Mouse (Mus musculus): ENCODE measurements at regions not wholly inside any gene's neighbourhood (a gene's known extent, or its start where the extent isn't known, plus 50 kb on each side); places are given as distances from the start of the nearest gene placed in this dataset.

DNA sequence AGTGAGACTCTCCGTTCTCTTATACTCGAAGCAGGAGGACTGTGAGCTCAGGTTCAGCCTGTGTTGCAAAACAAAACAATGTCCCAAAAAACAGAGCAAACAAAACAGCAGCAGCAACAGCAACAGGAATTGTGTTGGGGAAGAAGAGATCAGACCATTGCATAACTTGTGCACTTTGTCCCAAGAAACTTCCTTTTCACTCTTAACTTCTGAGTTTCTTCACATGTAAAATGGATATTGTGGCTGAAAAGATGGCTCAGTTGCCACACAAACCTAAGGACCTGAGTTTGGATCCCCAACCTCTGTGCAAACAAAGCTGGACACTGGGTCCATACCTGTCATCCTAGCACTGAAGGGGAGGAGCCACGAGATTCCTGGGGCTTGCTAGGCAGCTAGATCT lies 146.1 kb upstream of the Lyplal1 start:
- Histone ChIP-seq H3K36me3 (ENCODE audit: control insufficient read depth, insufficient read depth, low read length) (no peaks in the 10 kb centered on the region), H3K27ac (ENCODE audit: low read depth, low read length) (no peak overlapping the region), H3K27me3 (ENCODE audit: control insufficient read depth, insufficient read depth, low read length) (no peaks in the 10 kb centered on the region), H3K4me2 (ENCODE audit: low read depth) (no peak overlapping the region), H3K9me3 (ENCODE audit: control insufficient read depth, low read length) (no peaks in the 10 kb centered on the region), H3K4me3 (ENCODE audit: low read depth, low read length) (no peak overlapping the region), H3K9ac (ENCODE audit: low read length) (no peak overlapping the region), H3K4me1 (ENCODE audit: control insufficient read depth, insufficient read depth, low read length) (0 out of 2 replicates have a peak, but pooled peaks cover 3% of the 10 kb centered on the region)
- WGBS, result 77% methylated on average over 3 of the region's 3 CpGs
- ATAC-seq (ENCODE audit: insufficient read depth, low FRiP score, low TSS enrichment), result no peak
- no peak for DNase-seq (ENCODE audit: low spot score)

DNA sequence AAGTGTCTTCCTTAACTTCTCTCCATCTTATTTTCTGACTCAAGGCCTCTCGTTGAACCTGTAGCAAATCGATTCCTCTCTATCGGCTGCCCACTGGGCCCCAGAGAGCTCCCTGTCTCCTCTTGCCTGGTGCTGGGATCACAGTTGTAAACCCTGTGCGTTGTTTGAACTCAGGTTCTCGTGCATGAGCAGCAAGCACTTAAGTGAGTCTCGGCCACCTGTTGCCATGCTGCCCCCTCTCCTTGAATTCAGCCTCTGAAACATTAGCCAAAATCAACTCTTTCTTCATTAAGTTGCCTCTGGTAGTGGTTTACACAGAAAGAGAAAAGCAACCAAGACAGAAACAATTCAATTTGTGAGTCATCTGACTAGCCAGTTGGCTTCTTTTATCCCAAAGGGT lies 144.9 kb upstream of the Lyplal1 start:
- no peak for ATAC-seq (ENCODE audit: insufficient read depth, low FRiP score, low TSS enrichment)
- Histone ChIP-seq H3K27ac (ENCODE audit: low read depth, low read length) (no peak overlapping the region), H3K9ac (ENCODE audit: low read length) (no peak overlapping the region), H3K27me3 (ENCODE audit: control insufficient read depth, insufficient read depth, low read length) (no peaks in the 10 kb centered on the region), H3K36me3 (ENCODE audit: control insufficient read depth, insufficient read depth, low read length) (no peaks in the 10 kb centered on the region), H3K9me3 (ENCODE audit: control insufficient read depth, low read length) (no peaks in the 10 kb centered on the region), H3K4me3 (ENCODE audit: low read depth, low read length) (no peak overlapping the region), H3K4me1 (ENCODE audit: control insufficient read depth, insufficient read depth, low read length) (0 out of 2 replicates have a peak, but pooled peaks cover 3% of the 10 kb centered on the region), H3K4me2 (ENCODE audit: low read depth) (no peak overlapping the region)
- no peak for DNase-seq (ENCODE audit: low spot score)
- WGBS, result 70% methylated on average over 6 of the region's 6 CpGs

DNA sequence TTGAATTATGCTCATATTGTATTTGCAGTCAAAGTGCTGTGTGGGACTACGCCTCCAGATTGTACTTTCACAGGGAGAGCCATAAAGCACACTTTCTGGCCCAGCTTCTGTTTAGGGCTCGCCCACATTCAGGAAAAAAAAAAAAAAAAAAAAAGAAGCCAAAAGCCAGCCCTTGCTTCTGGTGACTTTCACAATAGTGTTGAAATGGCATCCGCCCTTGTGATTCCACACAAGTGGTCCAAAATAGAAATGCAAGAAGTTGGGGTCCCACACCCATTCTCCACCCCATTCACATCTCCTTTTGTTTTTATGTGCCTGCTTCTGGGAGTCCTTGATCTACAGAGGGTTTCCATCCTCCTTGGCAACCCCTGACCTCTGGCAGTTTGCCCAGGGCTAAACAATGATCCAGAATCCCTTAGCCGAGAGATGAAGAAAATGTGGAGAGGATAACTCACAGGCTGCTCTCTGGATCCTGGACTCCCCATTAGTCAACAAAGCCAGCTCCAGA lies 144.3 kb upstream of the Lyplal1 start:
- H3K27ac ChIP-seq (ENCODE audit: low read depth, low read length), result no peak overlapping the region
- DNase-seq (ENCODE audit: low spot score) (peak; percentile 63), ATAC-seq (ENCODE audit: insufficient read depth, low FRiP score, low TSS enrichment) (peak; percentile 63)
- WGBS, result 38% methylated on average over 4 of the region's 4 CpGs
- no peaks in the 10 kb centered on the region for H3K27me3 ChIP-seq (ENCODE audit: control insufficient read depth, insufficient read depth, low read length)
- H3K9ac ChIP-seq (ENCODE audit: low read length), result no peak overlapping the region
- 0 out of 2 replicates have a peak, but pooled peaks cover 3% of the 10 kb centered on the region for H3K4me1 ChIP-seq (ENCODE audit: control insufficient read depth, insufficient read depth, low read length)
- no peak overlapping the region for H3K4me3 ChIP-seq (ENCODE audit: low read depth, low read length)
- H3K4me2 ChIP-seq (ENCODE audit: low read depth), result no peak overlapping the region
- no peaks in the 10 kb centered on the region for H3K36me3 ChIP-seq (ENCODE audit: control insufficient read depth, insufficient read depth, low read length)
- H3K9me3 ChIP-seq (ENCODE audit: control insufficient read depth, low read length), result no peaks in the 10 kb centered on the region

DNA sequence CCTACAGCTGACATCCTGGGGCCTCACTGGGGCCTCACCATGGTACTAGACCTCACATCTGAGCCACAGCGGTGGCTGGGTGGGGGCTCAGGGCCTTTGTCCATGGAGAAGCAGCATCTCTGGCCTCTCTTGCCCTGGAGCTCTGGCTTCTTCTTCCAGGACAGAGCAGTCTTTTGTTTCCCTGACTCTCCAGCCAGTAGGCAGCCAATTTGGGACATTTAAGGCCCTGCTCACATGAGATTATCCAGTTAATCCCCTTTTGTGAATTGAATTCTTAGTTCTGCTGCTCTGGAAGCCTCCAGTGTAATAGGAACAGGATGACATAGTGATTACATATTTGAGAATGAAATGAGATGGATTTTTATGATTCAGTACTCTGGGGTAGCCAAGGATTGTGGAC lies 140.5 kb upstream of the Lyplal1 start:
- Histone ChIP-seq H3K36me3 (ENCODE audit: control insufficient read depth, insufficient read depth, low read length) (no peaks in the 10 kb centered on the region), H3K27ac (ENCODE audit: low read depth, low read length) (no peak overlapping the region), H3K27me3 (ENCODE audit: control insufficient read depth, insufficient read depth, low read length) (no peaks in the 10 kb centered on the region), H3K4me3 (ENCODE audit: low read depth, low read length) (no peak overlapping the region), H3K9me3 (ENCODE audit: control insufficient read depth, low read length) (no peaks in the 10 kb centered on the region), H3K4me1 (ENCODE audit: control insufficient read depth, insufficient read depth, low read length) (0 out of 2 replicates have a peak, but pooled peaks cover 3% of the 10 kb centered on the region), H3K9ac (ENCODE audit: low read length) (no peak overlapping the region), H3K4me2 (ENCODE audit: low read depth) (no peak overlapping the region)
- no peak for DNase-seq (ENCODE audit: low spot score)
- 78% methylated on average over 1 of the region's 1 CpGs for WGBS
- ATAC-seq (ENCODE audit: insufficient read depth, low FRiP score, low TSS enrichment), result no peak

DNA sequence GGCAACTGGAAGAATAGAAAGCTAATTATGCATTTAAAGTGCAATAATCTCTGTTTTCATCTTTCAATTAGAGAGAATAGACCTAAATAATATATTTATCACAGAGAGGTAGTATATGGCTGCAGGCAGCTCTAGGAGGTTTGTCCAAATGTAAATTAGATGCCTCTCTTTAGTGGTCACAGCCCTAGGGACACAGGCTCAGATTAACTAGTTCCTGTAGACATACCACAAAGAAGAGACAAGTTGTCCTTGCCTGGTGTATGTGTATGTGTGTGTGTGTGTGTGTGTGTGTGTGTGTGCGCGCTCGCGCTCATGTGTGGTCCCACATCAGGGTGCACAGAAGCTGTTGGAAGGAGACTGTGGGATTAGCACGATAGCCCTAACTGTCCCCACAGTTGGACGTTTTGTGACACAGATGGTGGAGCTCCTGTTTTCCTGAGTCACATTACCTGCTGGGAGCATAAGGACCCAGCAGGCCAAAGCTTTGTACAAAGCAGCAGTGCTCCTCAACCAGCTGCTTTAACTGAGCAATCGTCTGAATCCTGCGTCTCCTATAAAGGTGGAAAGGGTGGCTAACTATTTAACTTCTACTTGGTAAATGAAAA lies 138.5 kb upstream of the Lyplal1 start:
- 68% methylated on average over 8 of the region's 8 CpGs for WGBS
- ATAC-seq (ENCODE audit: insufficient read depth, low FRiP score, low TSS enrichment), result no peak
- no peak overlapping the region for H3K4me3 ChIP-seq (ENCODE audit: low read depth, low read length)

DNA sequence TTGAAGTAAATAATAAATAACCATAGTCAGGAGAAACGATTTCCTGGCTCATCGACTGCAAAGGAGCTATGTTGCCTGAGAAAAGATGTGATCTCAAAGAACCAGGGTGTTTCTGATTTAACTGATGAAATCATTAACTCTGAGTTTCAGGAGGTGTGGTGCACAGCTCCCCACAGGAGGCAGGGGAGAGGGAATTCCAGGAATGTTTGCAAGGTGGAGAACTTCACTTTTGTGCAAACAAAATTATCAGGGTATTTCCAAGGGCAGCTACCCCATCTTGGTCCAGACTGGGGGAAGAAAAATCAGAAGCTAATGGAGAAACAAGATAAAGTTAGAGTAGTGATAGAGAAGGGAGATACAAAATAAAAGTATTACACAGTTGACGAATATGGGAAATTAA lies 137.4 kb upstream of the Lyplal1 start:
- WGBS, result 74% methylated on average over 3 of the region's 3 CpGs
- ATAC-seq (ENCODE audit: insufficient read depth, low FRiP score, low TSS enrichment) (no peak), DNase-seq (ENCODE audit: low spot score) (no peak)
- Histone ChIP-seq H3K4me1 (ENCODE audit: control insufficient read depth, insufficient read depth, low read length) (no peaks in the 10 kb centered on the region), H3K27me3 (ENCODE audit: control insufficient read depth, insufficient read depth, low read length) (no peaks in the 10 kb centered on the region), H3K9me3 (ENCODE audit: control insufficient read depth, low read length) (no peaks in the 10 kb centered on the region), H3K27ac (ENCODE audit: low read depth, low read length) (no peak overlapping the region), H3K9ac (ENCODE audit: low read length) (no peak overlapping the region), H3K36me3 (ENCODE audit: control insufficient read depth, insufficient read depth, low read length) (no peaks in the 10 kb centered on the region), H3K4me2 (ENCODE audit: low read depth) (no peak overlapping the region), H3K4me3 (ENCODE audit: low read depth, low read length) (no peak overlapping the region)

More for the DNA sequence above, 138.5 kb upstream of the Lyplal1 start:
- no peak for DNase-seq (ENCODE audit: low spot score)
- Histone ChIP-seq H3K9me3 (ENCODE audit: control insufficient read depth, low read length) (no peaks in the 10 kb centered on the region), H3K4me2 (ENCODE audit: low read depth) (no peak overlapping the region), H3K36me3 (ENCODE audit: control insufficient read depth, insufficient read depth, low read length) (no peaks in the 10 kb centered on the region), H3K27me3 (ENCODE audit: control insufficient read depth, insufficient read depth, low read length) (no peaks in the 10 kb centered on the region), H3K4me1 (ENCODE audit: control insufficient read depth, insufficient read depth, low read length) (no peaks in the 10 kb centered on the region), H3K27ac (ENCODE audit: low read depth, low read length) (no peak overlapping the region), H3K9ac (ENCODE audit: low read length) (no peak overlapping the region)

DNA sequence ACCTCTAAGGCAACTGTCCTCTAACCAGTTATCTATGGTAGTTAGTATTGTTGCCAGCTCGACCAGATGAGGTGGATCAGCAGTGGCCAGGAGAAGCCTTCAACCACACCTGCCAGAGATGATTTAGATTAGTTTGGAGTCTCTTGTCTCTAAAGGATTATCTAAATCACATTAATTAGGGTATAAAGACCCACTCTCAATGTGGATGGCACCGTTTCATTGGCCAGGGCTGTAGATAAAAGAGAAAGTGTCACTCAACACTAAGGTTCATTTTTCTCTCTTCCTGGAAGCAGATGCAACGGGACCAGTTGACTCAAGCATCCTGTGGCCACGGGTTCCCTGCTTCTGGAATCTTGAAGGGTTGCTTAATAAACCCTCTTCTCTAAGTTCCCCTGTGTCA lies 135.4 kb upstream of the Lyplal1 start:
- Histone ChIP-seq H3K27ac (ENCODE audit: low read depth, low read length) (no peak overlapping the region), H3K27me3 (ENCODE audit: control insufficient read depth, insufficient read depth, low read length) (no peaks in the 10 kb centered on the region), H3K9me3 (ENCODE audit: control insufficient read depth, low read length) (no peaks in the 10 kb centered on the region), H3K4me1 (ENCODE audit: control insufficient read depth, insufficient read depth, low read length) (no peaks in the 10 kb centered on the region), H3K9ac (ENCODE audit: low read length) (no peak overlapping the region), H3K36me3 (ENCODE audit: control insufficient read depth, insufficient read depth, low read length) (no peaks in the 10 kb centered on the region), H3K4me3 (ENCODE audit: low read depth, low read length) (no peak overlapping the region), H3K4me2 (ENCODE audit: low read depth) (no peak overlapping the region)
- ATAC-seq (ENCODE audit: insufficient read depth, low FRiP score, low TSS enrichment), result no peak
- WGBS, result 80% methylated on average over 4 of the region's 4 CpGs
- no peak for DNase-seq (ENCODE audit: low spot score)

DNA sequence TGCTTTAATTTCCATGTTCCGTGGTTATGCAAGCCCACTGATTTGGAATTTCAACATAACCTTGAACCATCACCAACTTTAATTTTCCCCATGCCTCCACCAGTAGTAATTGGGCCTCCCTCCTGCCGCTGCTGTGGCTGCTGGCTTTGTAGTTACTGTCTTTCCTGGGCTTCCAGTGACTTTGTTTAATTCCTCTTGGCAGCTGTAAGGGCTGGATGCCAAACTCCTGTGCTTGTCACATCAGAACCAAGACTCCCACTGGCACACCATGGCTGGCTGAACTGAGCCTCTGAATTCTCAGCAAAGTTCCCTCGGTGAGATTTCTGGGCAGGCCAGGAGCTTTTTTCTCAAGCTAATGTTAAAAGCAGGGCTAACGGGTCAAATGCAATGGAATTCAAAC lies 133.2 kb upstream of the Lyplal1 start:
- no peaks in the 10 kb centered on the region for H3K9me3 ChIP-seq (ENCODE audit: control insufficient read depth, low read length)
- WGBS, result 73% methylated on average over 4 of the region's 4 CpGs
- H3K9ac ChIP-seq (ENCODE audit: low read length), result no peak overlapping the region
- no peak overlapping the region for H3K4me2 ChIP-seq (ENCODE audit: low read depth)
- no peak overlapping the region for H3K4me3 ChIP-seq (ENCODE audit: low read depth, low read length)
- H3K27me3 ChIP-seq (ENCODE audit: control insufficient read depth, insufficient read depth, low read length), result no peaks in the 10 kb centered on the region
- DNase-seq (ENCODE audit: low spot score), result no peak
- H3K27ac ChIP-seq (ENCODE audit: low read depth, low read length), result no peak overlapping the region
- H3K36me3 ChIP-seq (ENCODE audit: control insufficient read depth, insufficient read depth, low read length), result no peaks in the 10 kb centered on the region
- no peaks in the 10 kb centered on the region for H3K4me1 ChIP-seq (ENCODE audit: control insufficient read depth, insufficient read depth, low read length)
- no peak for ATAC-seq (ENCODE audit: insufficient read depth, low FRiP score, low TSS enrichment)

DNA sequence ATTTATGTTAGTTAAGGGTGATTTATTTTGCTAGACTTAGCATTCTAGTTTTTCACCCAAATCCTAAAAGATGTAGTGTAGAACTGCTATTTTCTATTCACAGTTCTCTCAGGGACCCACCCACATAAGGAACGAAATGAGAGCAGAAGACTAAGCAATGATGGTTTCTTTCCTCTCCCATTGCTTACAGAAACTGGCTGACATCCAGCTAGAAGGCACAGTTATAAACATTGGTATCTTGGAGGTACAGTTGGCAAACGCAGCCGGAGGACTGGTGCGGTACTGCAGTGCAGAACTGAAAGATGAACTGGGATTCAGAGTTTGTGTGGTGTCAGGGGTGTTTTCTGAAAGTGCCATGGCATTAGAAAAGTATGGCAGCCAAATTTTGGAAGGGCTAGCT lies 132.1 kb upstream of the Lyplal1 start:
- no peak for DNase-seq (ENCODE audit: low spot score)
- Histone ChIP-seq H3K27ac (ENCODE audit: low read depth, low read length) (no peak overlapping the region), H3K9ac (ENCODE audit: low read length) (no peak overlapping the region), H3K9me3 (ENCODE audit: control insufficient read depth, low read length) (no peaks in the 10 kb centered on the region), H3K27me3 (ENCODE audit: control insufficient read depth, insufficient read depth, low read length) (no peaks in the 10 kb centered on the region), H3K4me3 (ENCODE audit: low read depth, low read length) (no peak overlapping the region), H3K36me3 (ENCODE audit: control insufficient read depth, insufficient read depth, low read length) (no peaks in the 10 kb centered on the region), H3K4me2 (ENCODE audit: low read depth) (no peak overlapping the region), H3K4me1 (ENCODE audit: control insufficient read depth, insufficient read depth, low read length) (no peaks in the 10 kb centered on the region)
- 92% methylated on average over 4 of the region's 4 CpGs for WGBS
- no peak for ATAC-seq (ENCODE audit: insufficient read depth, low FRiP score, low TSS enrichment)
